Mouse (Mus musculus) urinary bladder, postnatal 14 days (tissue): Measurements from ENCODE around the gene Scamp4.
A peak's percentile ranks its signal among the peaks of the same experiment; 100 is the strongest.
"Not testable (repeated sequence)": the region's sequence is repeated elsewhere in the genome, so short reads cannot be mapped to it uniquely, and the experiment has no call there.

Experiments used
- DNase-seq: peaks from one replicate; pipeline ENCODE4 v3.0.0; 2021; ENCODE audit warnings: low spot score

Gene Scamp4

DNA sequence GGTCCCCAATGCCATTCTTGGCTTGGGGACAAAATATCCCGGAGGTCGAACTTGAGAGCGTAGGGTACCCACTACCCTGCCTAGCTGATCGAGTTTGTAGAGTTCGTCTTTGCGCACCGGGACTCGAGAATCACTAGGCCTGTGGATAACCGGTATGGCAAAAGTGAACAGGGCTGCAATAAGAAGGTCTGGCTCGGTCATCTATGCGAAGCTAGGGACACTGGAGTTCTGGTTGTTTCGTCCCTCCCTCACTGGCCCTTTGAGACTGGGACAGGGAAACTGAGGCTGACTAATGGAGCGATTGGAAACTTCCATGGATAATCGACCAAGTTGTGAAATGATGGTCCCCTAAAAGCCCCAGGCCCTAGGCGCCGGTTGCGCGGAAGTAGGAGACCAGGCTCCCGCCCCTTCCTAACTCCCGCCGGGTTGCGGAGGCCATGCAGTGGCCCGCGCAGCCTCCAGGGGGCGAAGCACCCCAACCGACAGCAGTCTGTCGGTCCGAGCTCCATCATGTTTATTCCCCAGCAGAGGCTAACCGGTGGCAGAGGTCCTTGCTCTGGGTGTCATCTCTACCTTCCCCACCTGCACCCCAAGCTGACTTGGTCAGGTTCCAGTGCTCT lies 24.4 kb upstream of the Scamp4 start:
- peak; percentile 87 for DNase-seq

DNA sequence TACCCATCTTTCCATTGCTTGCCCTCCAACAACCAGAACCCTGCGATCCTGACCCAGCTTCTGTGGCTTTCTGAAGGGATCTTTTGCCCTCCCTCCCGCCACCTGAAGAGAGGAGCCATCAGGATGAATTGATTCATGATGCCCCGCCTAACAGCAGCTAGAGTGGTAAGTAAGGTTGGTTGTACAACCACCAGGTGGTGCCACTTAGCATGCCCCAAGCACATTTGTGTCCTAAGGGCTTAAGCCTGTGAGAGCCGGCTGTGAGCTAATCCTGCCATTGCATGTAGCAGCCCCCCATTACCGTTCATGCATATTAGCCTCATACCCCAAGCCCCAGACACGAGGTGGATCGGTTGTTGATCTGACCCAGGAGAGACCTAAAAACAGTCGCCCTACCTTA lies 23.8 kb upstream of the Scamp4 start:
- DNase-seq = peak; percentile 67

DNA sequence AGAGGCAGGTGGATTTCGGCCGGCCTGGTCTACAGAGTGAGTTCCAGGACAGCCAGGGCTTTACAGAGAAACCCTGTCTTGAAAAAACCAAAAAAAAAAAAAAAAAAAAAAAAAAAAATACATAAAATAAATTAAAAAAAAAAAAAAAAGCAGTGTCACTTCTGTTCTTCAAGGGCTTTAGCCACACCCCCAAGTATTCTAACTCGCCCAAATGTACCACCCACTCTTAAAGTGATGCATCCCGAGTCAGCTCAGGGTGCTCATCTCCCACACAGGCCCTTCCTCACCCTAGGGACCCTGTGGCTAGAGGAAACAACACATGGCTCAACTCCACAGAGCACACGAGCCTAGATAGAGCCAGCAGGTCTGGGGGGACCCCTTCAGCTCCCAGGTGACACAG lies 19.6 kb upstream of the Scamp4 start:
- DNase-seq = no peak

- DNase-seq = no peak
These were observed 18.6 kb upstream of the Scamp4 start for GRCm38 (mm10) chr10:80584045-80584488.

DNA sequence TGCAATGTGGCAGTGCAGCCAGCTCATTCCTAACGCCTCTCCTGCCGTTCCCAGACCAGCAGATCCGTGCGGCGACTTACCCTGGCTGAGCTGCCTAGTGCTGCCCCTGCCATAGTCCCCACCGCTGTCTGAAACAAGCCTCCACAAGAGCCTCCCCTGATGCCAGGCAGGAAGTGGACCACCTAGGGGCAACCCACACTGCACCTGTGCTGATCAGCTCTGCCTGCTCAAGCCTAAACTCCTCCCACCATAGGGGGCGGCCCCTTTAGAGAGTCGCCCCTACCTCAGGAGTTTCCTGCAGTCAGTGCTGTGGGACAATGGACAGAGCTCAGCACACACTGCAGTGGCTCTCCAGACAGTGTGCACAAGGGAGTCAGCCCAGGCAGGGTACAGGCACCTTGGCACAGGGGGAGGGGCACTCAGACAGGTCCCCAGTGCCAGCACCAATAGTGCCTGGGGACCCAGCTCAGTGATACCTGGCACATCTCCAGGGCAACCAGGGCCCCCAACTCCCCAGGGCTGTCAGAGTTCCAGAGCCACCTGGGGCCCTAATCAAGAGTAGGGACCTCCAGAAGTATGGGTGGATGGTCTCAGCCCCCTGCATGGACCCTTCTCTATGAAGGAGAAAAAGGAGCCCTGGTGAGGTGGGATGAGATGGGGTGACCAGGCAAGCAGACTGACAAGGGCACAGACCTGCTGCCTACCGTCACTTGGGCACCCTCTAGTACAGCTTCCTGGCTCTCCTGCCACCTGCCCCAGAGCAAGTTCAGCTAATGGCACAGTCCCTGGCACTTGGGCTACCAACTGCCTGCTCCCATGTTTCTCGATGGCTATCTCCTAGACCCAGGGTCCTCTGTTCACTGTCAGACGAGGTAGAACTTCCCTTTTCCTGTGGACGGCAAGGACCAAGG lies 17.8 kb upstream of the Scamp4 start:
- no peak for DNase-seq

DNA sequence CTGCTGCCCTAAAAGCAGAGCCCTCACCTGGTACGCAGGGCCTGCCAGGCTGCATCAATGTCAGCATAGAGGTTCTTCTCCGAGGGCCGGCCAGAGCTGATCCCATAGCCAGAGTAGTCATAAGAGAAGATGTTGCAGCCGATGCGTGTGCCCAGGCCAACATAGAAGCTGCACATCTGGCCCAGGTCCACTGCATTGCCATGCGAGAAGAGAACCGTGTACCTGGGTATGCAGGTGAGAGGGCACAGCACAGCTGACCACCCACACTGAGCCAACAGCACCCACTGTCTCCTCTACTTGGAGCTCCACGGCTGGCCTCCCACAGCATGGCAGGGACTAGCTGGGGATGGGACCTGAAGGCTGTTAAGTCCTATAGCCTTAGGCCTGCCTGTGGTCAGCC lies 17.1 kb upstream of the Scamp4 start:
- DNase-seq = no peak

DNA sequence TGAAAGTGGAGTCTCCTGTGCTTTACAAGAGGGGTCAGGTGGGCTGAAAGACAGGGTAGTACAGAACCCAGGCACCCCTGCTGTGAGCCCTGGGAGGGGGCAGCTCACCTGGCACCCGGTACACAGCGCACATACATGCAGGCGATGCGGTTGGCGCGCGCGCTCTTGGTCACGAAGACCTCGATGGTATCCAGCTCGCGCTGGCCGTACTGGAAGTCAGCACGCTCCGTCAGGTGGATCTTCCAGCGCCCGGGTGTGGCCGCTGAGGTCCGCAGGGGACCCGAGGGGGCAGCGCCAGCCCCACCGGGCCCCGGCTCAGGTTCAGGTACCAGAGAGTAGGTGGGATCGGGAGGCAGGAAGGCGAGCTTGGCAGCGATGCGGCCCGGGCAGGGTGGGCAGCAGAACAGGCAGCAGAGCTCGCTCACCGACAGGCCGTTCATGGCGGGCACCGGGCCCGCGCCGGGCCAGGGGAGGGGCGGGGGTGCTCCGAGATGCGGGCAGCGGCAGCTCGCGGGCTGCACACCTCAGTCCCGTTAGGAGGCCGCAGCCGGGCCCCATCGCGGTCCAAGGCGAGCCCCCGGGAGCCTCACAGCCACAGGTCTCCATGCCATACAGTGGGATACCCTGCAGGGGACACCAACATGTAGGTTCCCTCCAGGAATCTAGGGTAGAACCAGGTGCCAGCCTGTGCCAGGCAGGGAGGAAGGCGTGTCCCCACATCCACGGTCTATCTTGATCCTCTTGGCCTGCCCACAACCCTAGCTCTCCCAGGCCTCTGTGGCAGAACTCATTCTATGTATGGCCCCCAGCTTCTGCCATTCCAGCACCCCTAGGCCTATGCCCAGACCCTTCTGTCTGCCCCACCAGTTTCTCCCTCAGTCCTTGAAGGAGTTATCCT lies 16.0 kb upstream of the Scamp4 start:
- DNase-seq = no peak

DNA sequence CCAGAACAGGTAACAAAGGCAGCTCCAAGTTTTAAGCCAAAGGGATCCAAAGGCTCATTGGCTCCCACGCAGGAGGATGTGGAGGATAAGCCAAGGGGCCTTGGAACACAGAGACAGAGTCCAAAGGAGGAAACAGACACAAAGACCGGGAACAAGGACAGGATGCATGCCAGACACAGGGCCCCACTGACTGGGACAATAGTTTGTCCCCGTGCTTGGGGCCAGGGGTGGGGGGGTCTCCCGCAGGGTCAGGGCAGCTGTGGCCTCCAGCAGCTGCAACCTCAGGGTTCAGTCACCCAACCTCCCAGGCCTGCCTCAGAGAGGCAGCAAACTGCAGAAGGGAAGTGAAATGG lies 15.4 kb upstream of the Scamp4 start:
- DNase-seq = no peak

DNA sequence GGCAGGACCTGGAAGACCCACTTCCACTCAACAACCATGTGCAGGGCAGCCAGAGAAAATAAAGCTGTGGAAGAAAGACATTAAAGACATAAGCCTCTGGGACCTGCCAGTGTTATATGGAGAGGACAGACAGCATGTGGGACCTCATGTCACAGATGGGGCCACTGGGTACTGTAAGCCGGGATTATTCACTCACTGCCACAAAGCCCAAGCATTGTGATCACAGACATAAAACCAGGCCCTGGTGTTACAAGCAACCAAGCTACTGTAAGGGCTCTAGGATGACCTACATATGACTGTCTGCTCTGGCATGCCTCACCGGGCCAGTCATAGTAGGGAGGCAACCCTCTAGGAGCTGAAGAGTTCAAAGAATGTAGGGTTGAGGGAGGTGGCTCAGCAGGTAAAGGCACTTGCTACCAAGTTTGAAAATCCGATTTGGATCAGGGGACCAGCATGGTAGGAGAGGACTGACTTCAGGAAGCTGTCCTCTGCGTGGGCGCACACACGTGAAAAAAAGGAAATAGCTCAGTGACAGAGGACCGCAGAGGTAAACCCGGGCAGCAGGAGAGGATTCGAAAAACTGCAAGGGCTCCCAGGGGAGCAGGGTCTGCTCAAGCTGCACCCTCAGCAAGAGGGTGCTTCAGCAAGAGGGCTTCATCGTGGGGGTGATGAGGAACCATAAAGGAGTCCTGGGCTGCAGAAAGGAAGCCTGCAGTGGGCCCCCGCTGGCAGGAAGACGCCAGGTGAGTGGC lies 13.4 kb upstream of the Scamp4 start:
- no peak for DNase-seq

DNA sequence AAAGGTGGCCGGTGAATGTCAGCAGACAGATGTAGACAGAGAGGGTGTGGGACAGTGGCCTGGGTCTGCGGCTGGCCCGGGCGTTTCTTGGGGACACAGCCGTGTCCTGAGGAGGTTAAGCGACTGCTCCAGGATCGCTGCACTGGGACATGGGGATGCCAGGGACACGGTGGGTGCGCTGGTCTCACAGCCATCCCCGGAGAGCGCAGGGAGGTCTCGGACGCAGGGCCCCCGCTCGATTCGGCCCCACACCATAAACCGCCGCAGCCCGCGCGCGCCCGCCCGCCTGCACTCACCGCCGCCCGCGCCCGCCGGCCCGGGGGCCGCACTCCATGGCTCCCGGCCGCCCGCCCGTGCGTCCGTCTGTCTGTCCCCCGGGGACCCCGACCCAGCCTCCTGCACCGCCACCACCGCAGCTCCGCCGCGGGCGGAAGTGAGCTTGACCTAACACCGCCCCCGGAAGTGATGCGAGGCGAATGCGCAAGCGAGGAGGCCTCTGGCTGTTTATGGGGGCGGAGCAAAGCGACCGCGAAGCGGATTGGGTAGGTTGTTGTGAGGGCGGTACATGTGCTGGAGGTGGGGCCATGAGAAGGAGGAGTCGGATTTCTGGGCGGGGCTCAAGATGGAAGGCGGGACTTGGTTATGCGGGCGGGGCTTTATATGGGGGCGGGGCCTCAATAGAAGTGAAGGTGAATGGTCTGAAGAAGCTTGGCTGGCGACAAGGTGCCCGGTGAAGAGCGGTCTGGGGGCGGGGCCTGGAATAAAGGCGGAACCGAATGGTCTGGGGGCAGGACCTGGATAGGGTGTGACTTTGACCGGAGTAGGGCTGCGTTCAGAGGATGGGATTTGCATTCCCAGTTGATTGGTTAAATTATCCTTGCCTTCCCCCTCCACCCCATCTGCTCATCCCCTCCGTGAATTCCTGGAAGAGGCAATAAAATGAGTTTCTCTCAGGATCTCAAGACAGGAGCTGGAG lies 12.5 kb upstream of the Scamp4 start, which contains the start of gene Abhd17a:
Gene Abhd17a (minus strand): TSS at position 463 of the 976 bp plus-strand sequence.
- DNase-seq = peak; percentile 97

- no peak for DNase-seq
These were observed 6.4 kb upstream of the Scamp4 start for GRCm38 (mm10) chr10:80596318-80596717.

DNA sequence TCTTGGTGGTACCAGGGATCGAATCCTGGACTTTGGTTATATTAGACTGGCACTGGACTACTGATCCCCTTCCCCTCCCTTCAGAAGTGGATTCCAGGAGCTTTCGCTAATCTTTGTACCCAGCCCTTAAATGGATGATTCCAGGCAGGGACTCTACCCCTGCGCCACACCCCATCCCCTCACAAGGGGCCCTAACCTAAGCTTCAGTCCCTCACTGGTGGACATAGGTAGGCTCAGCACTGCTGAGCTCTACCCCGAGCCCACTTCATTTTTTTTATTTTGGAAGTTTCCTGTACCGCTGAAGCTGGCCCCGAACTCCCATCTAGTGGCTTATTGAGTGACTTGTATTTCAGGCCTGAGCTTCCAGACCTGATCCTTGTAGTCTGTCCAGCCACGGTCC lies 692 bp downstream of the Scamp4 start:
- DNase-seq = no peak

- DNase-seq = no peak
These were observed 1.4 kb downstream of the Scamp4 start for GRCm38 (mm10) chr10:80604001-80604509.

DNA sequence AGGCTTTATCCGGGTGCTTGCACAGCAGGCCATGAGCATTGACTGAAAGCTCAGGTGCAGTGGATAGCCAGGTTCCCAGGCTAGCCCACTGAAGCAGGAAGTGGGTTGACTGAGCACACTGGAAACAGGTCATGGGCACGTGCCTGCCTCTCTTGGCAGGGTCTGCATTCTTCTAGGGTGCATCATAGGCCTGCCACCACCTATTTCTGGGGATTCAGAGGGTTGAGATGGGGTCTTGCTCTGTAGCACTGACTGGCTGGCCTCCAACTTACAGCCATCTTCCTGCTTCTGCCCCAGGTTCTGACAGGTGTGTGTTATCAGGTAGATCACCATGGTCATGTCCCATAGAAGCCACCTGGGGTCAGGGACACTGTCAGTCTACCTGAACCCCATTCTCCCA lies 2.3 kb downstream of the Scamp4 start:
- no peak for DNase-seq

GRCm38 (mm10) chr10:80605721-80606120 lies 3.0 kb downstream of the Scamp4 start, which contains the start of gene Gm49322:
TSS of gene Gm49322 (plus strand) at chr10:80606021.
- not testable (repeated sequence) for DNase-seq

DNA sequence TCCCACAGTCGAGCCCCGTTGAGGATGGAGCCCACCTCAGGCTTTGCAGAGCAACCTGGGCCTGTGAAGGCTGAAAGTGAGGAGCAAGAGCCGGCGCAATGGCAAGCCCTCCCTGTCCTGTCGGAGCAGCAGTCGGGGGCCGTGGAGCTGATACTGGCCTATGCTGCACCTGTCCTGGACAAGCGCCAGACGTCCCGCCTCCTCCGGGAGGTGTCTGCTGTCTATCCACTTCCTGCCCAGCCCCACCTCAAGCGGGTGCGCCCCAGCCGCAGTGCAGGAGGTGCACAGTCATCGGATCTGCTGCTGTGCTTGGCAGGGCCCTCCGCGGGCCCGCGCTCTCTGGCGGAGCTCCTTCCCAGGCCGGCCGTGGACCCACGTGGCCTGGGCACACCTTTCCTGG lies 3.6 kb downstream of the Scamp4 start:
- no peak for DNase-seq

DNA sequence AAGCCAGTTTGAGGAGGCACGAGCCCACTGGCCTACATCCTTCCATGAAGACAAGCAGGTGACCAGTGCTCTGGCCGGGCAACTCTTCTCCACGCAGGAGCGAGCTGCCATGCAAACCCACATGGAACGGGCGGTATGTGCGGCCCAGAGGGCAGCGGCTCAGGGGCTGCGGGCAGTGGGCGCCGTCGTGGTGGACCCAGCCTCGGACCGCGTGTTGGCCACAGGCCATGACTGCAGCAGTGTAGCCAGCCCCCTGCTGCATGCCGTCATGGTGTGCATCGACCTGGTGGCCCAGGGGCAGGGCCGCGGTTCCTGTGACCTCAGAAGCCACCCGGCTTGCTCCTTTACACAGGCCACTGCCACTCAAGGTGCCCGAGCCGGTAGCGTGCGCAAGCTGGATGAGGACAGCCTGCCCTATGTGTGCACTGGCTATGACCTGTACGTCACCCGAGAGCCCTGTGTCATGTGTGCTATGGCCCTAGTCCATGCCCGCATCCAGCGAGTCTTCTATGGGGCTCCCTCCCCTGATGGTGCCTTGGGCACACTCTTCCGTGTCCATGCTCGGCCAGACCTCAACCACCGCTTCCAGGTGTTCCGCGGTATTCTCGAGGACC lies 4.2 kb downstream of the Scamp4 start:
- no peak for DNase-seq

- no peak for DNase-seq
These were observed 5.8 kb downstream of the Scamp4 start for GRCm38 (mm10) chr10:80608435-80608834.

DNA sequence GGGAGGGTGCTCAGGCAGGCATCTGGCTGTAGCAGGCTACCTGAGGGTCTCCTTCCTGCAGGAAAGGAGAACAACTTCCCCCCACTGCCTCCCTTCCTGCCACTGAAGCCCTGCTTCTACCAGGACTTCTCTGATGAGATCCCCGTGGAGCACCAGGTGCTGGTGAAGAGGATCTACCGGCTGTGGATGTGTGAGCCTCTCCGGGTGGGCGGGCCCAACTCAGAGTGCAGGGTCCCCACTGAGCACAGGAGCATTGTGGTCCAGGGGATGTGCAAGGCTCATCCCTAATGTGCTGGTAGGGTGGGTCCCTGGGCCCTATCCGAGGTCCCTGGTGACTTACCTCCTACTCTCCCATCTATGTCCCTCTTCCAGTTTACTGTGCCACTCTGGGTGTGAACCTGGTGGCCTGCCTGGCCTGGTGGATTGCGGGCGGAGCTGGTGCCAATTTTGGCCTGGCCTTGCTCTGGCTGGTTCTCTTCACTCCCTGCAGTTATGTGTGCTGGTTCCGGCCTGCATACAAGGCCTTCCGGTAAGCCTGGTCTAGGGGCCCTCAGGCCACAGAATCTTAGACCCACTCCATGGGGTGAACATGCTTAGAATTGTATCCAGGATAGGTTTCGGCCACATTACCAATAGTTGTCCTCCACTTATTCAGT lies 6.7 kb downstream of the Scamp4 start:
- no peak for DNase-seq
